Mouse (Mus musculus) B cell, adult 2 months (primary cell): ENCODE measurements around the gene Wdr59.

ENCODE experiments used
- DNase-seq, 2 experiments: peaks; one replicate each; pipeline ENCODE4 v3.0.0; 2022

The Wdr59 gene

GRCm38 (mm10) chr8:111521713-111522429, at the start of gene Wdr59:
Wdr59 (minus strand) TSS chr8:111522092.
- DNase-seq, result peak; percentile 97 to 99

DNA sequence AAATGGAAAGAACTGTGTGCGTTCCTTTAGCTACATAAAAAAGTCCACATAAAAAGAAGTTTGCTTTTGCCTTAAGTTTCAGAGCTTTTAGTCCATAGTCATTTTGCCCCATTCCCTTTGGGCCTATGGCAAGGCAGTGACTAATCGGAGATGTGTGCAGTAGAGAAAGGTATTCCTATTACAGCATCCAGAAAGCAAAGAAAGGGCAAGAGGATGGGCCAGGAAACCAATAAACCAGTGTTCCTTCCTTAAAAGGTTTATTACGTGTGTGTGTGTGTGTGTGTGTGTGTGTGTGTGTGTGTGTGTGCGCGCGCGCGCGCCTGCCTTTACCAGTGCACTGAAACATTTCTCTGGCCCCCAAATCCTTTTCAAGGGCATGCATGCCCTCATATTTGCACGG, 49.8 kb upstream of the Wdr59 start:
- DNase-seq, result peak; percentile 31 to 36

GRCm38 (mm10) chr8:111570432-111570831, 48.5 kb upstream of the Wdr59 start:
- DNase-seq, result peak; percentile 23 to 37

DNA sequence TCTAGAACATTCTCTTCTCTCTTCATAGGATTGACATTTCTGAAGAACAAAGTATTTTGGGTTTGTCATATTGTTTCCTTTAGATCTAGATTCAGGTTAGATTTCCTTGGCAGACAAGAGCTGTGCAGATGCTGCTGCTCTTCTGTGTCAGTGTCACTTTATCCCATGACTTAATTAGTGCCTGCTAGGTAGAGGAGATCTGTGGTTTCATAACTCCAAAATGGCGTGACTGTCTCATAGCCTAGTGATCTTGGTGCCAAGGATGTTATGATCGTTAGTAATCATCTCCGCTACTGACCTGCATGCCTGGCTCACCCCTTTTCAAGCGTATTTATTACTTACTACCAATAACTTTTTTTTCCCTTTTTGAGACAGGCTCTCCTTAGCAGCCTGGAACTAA, 48.0 kb upstream of the Wdr59 start:
- no peak for DNase-seq

GRCm38 (mm10) chr8:111568029-111568428, 46.1 kb upstream of the Wdr59 start:
- no peak for DNase-seq

DNA sequence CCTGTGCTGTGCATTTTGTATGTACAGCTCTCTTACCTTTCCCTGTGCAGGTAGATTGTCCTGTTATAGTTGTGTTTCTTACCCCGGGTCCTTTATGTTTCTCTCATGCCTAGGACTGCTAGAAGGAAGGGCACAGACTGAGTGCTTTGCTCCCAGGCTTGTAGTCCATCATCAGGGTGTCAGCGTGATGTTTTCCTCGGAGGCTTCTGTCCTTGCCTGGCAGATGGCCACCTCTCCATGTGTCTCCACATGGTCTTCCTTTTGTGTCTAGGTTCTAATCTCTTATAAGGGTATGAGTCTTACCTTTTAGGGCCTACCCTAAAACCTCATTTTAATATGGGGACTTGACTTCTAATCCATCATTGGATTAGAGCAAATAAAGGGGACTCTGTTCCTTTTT, 45.7 kb upstream of the Wdr59 start:
- DNase-seq, result no peak

GRCm38 (mm10) chr8:111566326-111566725, 44.4 kb upstream of the Wdr59 start:
- DNase-seq, result no peak

DNA sequence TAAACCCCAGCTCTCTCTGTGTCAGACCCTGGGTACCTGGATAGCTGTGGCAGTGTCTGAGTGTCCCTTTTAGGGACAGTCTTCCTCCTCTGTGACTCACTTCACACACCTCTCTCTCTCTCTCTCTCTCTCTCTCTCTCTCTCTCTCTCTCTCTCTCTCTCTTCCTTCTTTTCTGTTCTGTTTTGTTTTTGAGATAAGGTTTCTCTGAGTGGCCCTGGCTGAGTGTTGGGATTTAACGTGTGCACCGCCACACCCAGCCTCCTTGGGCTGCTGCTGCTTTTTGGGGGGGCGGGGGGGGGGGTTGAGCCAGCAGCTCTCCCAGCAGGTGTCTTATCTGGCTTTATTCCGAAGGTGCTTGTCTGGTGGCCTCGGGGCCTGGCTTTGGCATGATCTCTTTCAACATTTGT, 43.9 kb upstream of the Wdr59 start:
- DNase-seq, result no peak

GRCm38 (mm10) chr8:111564093-111564492, 42.2 kb upstream of the Wdr59 start:
- no peak for DNase-seq

GRCm38 (mm10) chr8:111563687-111564086, 41.8 kb upstream of the Wdr59 start:
- DNase-seq, result no peak

DNA sequence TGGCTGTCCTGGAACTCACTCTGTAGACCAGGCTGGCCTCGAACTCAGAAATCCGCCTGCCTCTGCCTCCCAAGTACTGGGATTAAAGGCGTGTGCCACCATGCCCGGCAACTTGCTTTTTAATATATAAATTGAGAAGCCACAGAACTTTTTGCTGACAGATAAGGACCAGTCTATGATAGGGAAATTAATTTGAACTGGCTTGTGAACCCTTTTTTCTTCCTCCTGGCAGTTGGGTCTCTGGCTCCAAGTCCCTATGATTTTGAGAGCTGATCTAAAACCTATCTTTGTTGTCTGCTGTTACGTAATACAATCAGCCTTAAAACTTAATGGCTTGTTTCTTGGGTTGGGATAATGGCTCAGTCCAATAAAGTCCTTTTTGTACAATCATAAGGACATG, 41.2 kb upstream of the Wdr59 start:
- DNase-seq, result no peak

DNA sequence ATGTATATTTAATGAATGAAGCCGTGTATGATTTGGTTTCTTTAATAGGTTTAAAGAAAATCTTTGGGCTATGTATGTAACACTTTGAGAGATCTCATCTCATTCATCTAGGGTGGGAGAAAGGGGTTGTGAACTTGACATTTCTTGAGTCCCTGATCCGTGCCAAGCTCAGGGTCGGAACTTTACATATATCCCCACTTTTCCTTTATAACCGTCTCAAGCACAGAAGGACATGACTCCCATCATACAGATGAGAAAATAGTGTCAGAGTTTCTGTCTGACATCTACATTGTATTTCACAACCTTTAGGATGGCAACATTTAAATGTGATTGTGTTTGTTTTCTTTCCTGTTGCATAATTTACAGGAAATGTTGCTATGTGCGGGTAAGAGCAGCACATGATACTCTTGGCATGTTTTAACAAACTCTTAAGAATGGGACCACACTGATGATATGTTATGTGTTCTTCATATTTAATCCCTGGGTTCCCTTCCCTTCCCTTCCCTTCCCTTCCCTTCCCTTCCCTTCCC, 40.4 kb upstream of the Wdr59 start:
- no peak for DNase-seq

- peak; percentile 63 to 67 for DNase-seq
These were observed 39.9 kb upstream of the Wdr59 start for GRCm38 (mm10) chr8:111561824-111562223.

DNA sequence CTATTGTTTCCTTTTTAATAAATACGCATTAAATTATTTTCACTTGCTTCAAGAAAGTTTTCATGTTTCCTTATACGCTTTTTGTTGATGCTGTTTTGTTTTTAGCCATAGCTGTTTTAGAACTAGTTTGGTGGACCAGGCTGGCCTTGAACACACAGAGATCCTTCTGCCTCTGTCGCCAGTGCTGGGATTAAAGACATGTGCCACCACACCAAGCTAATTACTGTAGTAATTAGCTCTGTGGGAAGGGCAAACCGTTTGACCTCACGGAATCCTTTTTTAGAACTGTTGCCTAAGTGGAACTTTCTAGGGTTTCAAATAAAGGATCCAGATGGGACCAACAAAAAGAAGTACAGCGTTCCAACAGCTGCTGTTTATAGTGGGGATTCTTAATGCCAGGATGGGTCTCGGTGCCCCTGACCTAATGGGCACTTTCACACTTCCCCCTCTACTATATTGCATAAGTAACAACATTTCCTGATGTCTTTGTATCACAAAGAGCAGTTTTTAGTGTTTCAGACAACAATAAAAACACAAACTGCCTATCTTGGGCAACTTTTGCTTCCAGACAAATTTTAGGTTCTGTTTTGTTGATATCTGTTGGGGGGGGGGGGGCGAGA, 29.7 kb upstream of the Wdr59 start:
- no peak for DNase-seq

GRCm38 (mm10) chr8:111550002-111550870, 28.3 kb upstream of the Wdr59 start:
- no peak for DNase-seq

DNA sequence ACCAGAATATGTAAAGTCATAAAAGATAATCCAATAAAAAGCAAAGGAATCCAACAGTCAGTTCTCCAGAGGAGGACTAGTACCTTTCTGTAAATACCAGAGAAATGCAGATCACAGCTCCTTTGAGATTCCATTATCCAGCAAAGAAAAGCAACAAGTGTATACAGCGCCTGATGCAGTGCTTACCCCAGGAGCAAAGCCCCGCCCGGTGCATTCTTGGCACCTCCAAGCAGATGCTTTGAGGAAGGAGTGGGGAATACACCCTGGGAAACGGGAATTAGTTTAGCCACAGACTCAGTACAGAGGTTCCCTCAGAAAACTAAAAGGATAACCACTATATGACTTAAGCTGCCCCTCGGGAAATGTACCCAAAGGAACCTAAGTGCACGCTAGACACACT, 26.3 kb upstream of the Wdr59 start:
- no peak for DNase-seq

- DNase-seq, result no peak
These were observed 25.3 kb upstream of the Wdr59 start for GRCm38 (mm10) chr8:111547144-111547543.

DNA sequence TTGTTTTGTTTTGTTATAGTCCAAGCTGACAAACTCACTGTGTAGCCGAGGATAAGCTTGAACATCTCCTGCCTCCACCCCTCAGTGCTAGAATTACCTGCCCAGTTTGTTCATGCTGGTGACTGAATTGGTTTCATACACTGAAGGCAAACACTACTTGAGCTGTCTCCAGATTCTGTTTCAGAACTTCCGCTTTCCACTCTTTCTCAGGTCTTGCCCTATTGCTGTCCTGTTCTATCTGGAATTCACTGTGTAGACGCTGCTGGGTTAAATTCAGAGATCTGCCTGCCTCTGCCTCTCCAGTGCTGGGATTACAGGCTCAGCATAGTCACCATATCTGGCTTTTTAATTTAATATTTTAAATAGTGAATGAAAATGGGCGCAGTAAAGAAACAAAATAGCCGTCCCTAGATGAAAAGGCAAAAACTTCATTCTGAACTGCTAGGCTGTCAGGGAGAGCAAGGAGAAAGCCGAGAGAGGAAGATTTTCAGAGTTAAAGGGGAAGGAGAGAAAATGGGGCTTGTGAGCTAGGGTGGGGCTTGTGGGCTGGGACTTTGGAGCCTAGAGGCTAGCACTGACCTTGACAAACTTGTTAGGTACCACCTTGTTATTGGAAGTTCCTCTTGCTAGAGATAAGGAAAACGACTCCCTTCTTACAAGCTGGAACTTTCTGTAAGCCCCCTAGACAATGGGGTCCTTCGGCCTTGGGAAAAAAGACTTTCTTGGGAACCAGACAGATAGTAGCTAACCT, 23.7 kb upstream of the Wdr59 start:
- no peak for DNase-seq

- DNase-seq, result no peak
These were observed 22.0 kb upstream of the Wdr59 start for GRCm38 (mm10) chr8:111543712-111544380.

DNA sequence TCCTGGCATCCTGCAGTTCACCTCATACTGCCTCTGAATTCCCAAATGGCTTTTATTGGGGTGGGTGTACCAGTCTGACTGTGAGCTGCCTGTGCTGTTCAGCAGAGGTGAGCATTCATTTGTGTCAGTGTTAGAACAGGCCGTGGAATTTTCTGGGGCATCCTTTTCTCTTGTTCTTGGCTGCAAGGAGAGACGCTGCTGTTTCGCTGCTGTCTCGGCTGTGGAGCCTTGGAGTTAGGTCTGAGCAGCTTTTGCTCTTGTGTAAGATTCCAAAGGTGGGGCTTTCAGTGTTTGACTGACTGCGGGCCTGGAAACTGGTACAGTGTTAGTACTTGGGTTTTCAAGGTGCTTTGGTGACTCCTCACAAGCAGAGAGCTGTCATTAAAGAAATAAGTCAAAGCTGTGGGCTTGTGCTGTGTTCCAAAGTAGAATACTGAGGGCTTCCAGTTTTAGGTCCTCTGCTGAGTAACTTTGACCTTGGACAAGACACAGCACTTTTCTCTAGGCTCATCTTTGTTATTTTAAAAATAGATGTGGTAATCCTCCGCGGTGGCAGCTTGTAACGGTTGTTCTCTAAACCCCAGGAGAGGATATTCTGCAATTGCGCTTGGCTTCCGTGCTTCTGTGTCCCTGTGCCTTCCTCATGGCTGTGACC, 17.7 kb upstream of the Wdr59 start:
- DNase-seq, result no peak

GRCm38 (mm10) chr8:111538194-111538593, 16.3 kb upstream of the Wdr59 start:
- DNase-seq, result no peak

GRCm38 (mm10) chr8:111537765-111538158, 15.9 kb upstream of the Wdr59 start:
- no peak for DNase-seq
